Mouse (Mus musculus) spleen, postnatal 14 days (tissue): ENCODE results near the gene Bcl2a1d.
"Not testable (repeated sequence)": the region's sequence is repeated elsewhere in the genome, so short reads cannot be mapped to it uniquely, and the experiment has no call there.

Experiments used
- DNase-seq, 2 experiments: peaks; one replicate each; pipeline ENCODE4 v3.0.0; 2021 to 2022; ENCODE audit warnings: low spot score in 2 of 2

The Bcl2a1d gene

DNA sequence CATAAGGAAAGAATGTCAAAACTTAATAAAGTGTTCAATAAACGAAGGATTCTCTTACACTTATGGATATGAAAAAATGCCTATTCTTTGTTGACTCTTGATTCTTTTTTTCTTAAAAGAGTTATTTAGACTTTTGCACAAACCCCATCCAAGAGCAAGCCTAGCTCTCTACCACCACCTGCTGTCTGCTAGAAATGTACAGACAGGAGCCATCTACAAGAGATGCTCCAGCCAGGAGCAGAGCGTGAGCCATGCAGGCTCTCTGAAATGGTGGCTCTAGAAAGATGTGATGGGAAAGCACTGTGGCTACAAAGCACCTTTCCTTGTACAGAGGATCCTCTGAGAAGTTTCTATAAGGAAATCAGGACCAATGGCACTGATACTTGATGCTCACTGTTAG, 33.0 kb downstream of the Bcl2a1d start:
- DNase-seq, result not testable (repeated sequence)

DNA sequence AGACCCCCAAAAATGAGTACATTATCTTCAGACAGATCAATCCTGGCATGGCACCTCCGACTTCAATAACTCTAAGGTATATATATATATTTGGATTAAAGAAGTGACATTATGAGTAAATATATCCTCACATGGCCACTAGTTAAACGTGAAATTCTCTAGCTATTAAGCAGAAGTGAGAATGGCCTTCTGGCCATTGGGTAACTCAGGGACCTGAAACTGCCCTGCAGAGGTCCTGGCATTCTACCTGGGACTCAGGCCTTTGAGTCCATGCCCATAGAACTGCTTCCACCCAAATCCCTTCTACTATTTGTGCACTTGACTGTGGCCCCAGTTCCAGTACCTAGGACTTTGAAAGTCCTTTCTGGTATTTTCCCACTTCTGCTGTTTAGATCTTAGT, 40.4 kb downstream of the Bcl2a1d start:
- DNase-seq, result not testable (repeated sequence)

DNA sequence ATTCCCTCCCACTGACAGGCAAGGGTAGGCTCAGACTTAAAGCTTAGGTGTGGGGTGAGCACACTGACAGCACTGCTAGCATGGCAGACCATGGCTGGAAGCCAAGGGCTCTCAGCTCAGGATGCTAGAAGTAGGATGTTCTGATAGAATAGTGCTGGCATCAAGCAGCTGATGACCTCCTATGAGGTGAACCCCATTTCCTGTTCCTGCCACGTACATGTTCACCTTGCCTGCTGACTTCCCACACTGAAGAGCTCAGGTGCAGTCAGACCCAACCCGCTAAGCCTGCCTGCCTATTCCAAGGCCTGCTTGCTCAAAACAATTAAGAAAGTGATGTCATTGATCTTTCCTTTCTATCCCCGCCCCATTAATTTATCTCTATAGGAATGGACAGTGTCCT, 42.3 kb downstream of the Bcl2a1d start:
- not testable (repeated sequence) for DNase-seq

DNA sequence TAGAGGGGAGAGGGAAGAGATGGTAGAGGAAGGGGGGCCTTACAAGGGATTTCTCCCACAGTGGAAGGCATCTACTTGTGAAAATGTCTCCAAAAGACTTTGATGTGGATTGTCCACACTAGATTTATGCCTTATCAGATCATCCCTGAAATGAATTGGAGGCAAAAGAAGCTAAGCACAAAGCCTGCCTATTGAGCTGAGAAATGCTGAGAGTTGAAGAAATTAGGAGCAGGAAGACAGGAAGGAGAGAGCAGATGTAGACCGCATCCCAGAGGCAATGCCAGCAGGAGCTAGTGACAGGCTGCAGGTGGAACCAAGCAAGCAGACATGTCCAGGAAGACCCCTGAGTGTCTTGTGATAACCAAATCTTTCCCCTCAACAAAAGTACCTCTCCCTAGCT, 45.0 kb downstream of the Bcl2a1d start:
- DNase-seq, result not testable (repeated sequence)
